Mouse (Mus musculus) forebrain, postnatal 0 days (tissue): Measurements from ENCODE around the gene Galc. TPM values are rescaled to one million over a fixed set of nuclear protein-coding genes. Genes with fewer than 3 reads are reported as not detected.

Experiments used
- ATAC-seq: fragments of 200-750 bp; cut with Nextera tagmentation; 2 replicates; pipeline ENCODE4 v1.8.0; 2017; ENCODE audit warnings: mild to moderate bottlenecking, moderate library complexity
- DNase-seq: peaks from one replicate; pipeline ENCODE4 v3.0.0-alpha.2; 2015
- H3K27ac ChIP-seq: fragments of 300-500 bp; sonication (generic); 2 replicates; pipeline ENCODE4 v1.5.1; 2014; ENCODE audit warnings: low read depth, mild to moderate bottlenecking, antibody characterized with exemption, low read length, moderate library complexity, mixed read lengths
- H3K27me3 ChIP-seq: fragments of 300-500 bp; sonication (generic); 2 replicates; pipeline ENCODE4 v1.6.1; 2014; ENCODE audit warnings: mild to moderate bottlenecking, low read length, mixed read lengths; ENCODE audit not compliant: insufficient read depth
- H3K36me3 ChIP-seq: fragments of 300-500 bp; sonication (generic); 2 replicates; pipeline ENCODE4 v1.6.1; 2014; ENCODE audit warnings: mild to moderate bottlenecking, moderate library complexity; ENCODE audit not compliant: insufficient read depth
- H3K4me1 ChIP-seq: fragments of 300-500 bp; sonication (generic); 2 replicates; pipeline ENCODE4 v1.6.1; 2014; ENCODE audit warnings: antibody characterized with exemption; ENCODE audit not compliant: insufficient read depth
- H3K4me2 ChIP-seq: fragments of 300-500 bp; sonication (generic); 2 replicates; pipeline ENCODE4 v1.6.1; 2014; ENCODE audit warnings: low read depth, mild to moderate bottlenecking, moderate library complexity
- H3K4me3 ChIP-seq: fragments of 300-500 bp; sonication (generic); 2 replicates; pipeline ENCODE4 v1.5.1; 2014; ENCODE audit warnings: low read depth, low read length, mixed read lengths
- H3K9ac ChIP-seq: fragments of 300-500 bp; sonication (generic); 2 replicates; pipeline ENCODE4 v1.6.1; 2014; ENCODE audit warnings: mild to moderate bottlenecking
- H3K9me3 ChIP-seq: fragments of 300-500 bp; sonication (generic); 2 replicates; pipeline ENCODE4 v1.6.1; 2016; ENCODE audit warnings: low read length
- CTCF ChIP-seq: sonication (generic); IDR thresholded peaks from 2 replicates; pipeline ENCODE4 v1.5.1; 2016; ENCODE audit warnings: antibody characterized with exemption, control low read depth, low read depth
- WGBS: fragments of 180-500 bp; shearing (Covaris S2); extraction: QIAGEN DNeasy Blood & Tissue Kit; methylation state at CpG from one replicate; pipeline ENCODE4 v1.1.7; 2014; 5-methylcytosine and 5-hydroxymethylcytosine counted together
- polyA plus RNA-seq: library from polyadenylated mRNA; unstranded; fragments of >200 nt; fragmentation: Nextera tagmentation; extraction: Ambion mirVana; gene quantifications from 2 replicates; pipeline ENCODE4 v1.2.1, GENCODE M21; 2015
- total RNA-seq: library from RNA; depleted of rRNA; stranded (reverse); fragments of >200 nt; gene quantifications from 2 replicates; pipeline ENCODE4 v1.2.3, GENCODE M21; 2014

Galc gene
- total and polyA plus RNA-seq, 2 experiments from 2014 or later: 10.2 to 15.3 TPM

GRCm38 (mm10) chr12:98187186-98187899, 71.9 kb downstream of the Galc start:
- Histone ChIP-seq H3K4me2 (no peak overlapping the region), H3K4me1 (0 out of 2 replicates have a peak, but pooled peaks cover 8% of the 10 kb centered on the region), H3K27ac (no peak overlapping the region), H3K36me3 (no peaks in the 10 kb centered on the region), H3K9ac (no peak overlapping the region), H3K9me3 (no peaks in the 10 kb centered on the region), H3K27me3 (no peaks in the 10 kb centered on the region), H3K4me3 (no peak overlapping the region)
- ATAC-seq (peak; percentile 80), DNase-seq (peak; percentile 29)
- no peak for TF ChIP-seq CTCF
- 56% methylated on average over 8 of the region's 8 CpGs for WGBS

- peak overlapping the region; percentile 29; the same call in 1 of the 2 replicates for H3K9ac ChIP-seq
- DNase-seq (peak; percentile 88), ATAC-seq (peak; percentile 54)
- no peaks in the 10 kb centered on the region for H3K9me3 ChIP-seq
- H3K4me3 ChIP-seq: peak overlapping the region; percentile 15; the same call in 1 of the 2 replicates
- WGBS: 5% methylated on average over 9 of the region's 9 CpGs
- peak; percentile 84 for TF ChIP-seq CTCF
- H3K27me3 ChIP-seq: no peaks in the 10 kb centered on the region
- H3K27ac ChIP-seq: peak overlapping the region; percentile 22; the same call in 1 of the 2 replicates
- H3K4me1 ChIP-seq: no peaks in the 10 kb centered on the region
- H3K36me3 ChIP-seq: no peaks in the 10 kb centered on the region
- H3K4me2 ChIP-seq: peak overlapping the region; percentile 32
These were observed 77.5 kb downstream of the Galc start for GRCm38 (mm10) chr12:98181729-98182128.

- no peaks in the 10 kb centered on the region for H3K27me3 ChIP-seq
- DNase-seq: peak; percentile 46
- TF ChIP-seq CTCF: no peak
- 65% methylated on average over 6 of the region's 6 CpGs for WGBS
- H3K4me3 ChIP-seq: no peak overlapping the region
- no peak overlapping the region for H3K27ac ChIP-seq
- no peak overlapping the region for H3K9ac ChIP-seq
- ATAC-seq: no peak
- H3K9me3 ChIP-seq: no peaks in the 10 kb centered on the region
- no peaks in the 10 kb centered on the region for H3K36me3 ChIP-seq
- H3K4me2 ChIP-seq: no peak overlapping the region
- H3K4me1 ChIP-seq: no peaks in the 10 kb centered on the region
These were observed 78.5 kb downstream of the Galc start for GRCm38 (mm10) chr12:98180807-98181206.

GRCm38 (mm10) chr12:98180235-98180800, 78.9 kb downstream of the Galc start:
- Histone ChIP-seq H3K9me3 (no peaks in the 10 kb centered on the region), H3K4me1 (no peaks in the 10 kb centered on the region), H3K36me3 (no peaks in the 10 kb centered on the region), H3K4me3 (no peak overlapping the region), H3K27me3 (no peaks in the 10 kb centered on the region), H3K9ac (no peak overlapping the region), H3K27ac (no peak overlapping the region), H3K4me2 (no peak overlapping the region)
- DNase-seq (no peak), ATAC-seq (no peak)
- TF ChIP-seq CTCF: peak; percentile 27; the same call in 1 of the 2 replicates
- 92% methylated on average over 16 of the region's 16 CpGs for WGBS

- Histone ChIP-seq H3K4me1 (no peaks in the 10 kb centered on the region), H3K27me3 (no peaks in the 10 kb centered on the region), H3K36me3 (no peaks in the 10 kb centered on the region), H3K4me3 (no peak overlapping the region), H3K4me2 (no peak overlapping the region), H3K27ac (no peak overlapping the region), H3K9ac (no peak overlapping the region), H3K9me3 (no peaks in the 10 kb centered on the region)
- ATAC-seq (no peak), DNase-seq (no peak)
- WGBS: 88% methylated on average over 1 of the region's 1 CpGs
- TF ChIP-seq CTCF: no peak
These were observed 79.8 kb downstream of the Galc start for GRCm38 (mm10) chr12:98179496-98179895.

GRCm38 (mm10) chr12:98176632-98177031, 82.6 kb downstream of the Galc start:
- H3K9me3 ChIP-seq: no peaks in the 10 kb centered on the region
- H3K27ac ChIP-seq: no peak overlapping the region
- TF ChIP-seq CTCF: no peak
- no peak for ATAC-seq
- no peak for DNase-seq
- no peaks in the 10 kb centered on the region for H3K27me3 ChIP-seq
- H3K4me1 ChIP-seq: no peaks in the 10 kb centered on the region
- 91% methylated on average over 2 of the region's 2 CpGs for WGBS
- no peak overlapping the region for H3K4me2 ChIP-seq
- H3K4me3 ChIP-seq: no peak overlapping the region
- no peak overlapping the region for H3K9ac ChIP-seq
- no peaks in the 10 kb centered on the region for H3K36me3 ChIP-seq

GRCm38 (mm10) chr12:98161901-98162300, 97.4 kb downstream of the Galc start:
- DNase-seq (no peak), ATAC-seq (no peak)
- H3K9ac ChIP-seq: no peak overlapping the region
- H3K4me1 ChIP-seq: no peaks in the 10 kb centered on the region
- WGBS: 96% methylated on average over 3 of the region's 3 CpGs
- no peak for TF ChIP-seq CTCF
- H3K4me2 ChIP-seq: no peak overlapping the region
- no peaks in the 10 kb centered on the region for H3K27me3 ChIP-seq
- H3K4me3 ChIP-seq: no peak overlapping the region
- H3K9me3 ChIP-seq: no peaks in the 10 kb centered on the region
- no peak overlapping the region for H3K27ac ChIP-seq
- H3K36me3 ChIP-seq: no peaks in the 10 kb centered on the region
